11 mouse cellular contexts compared by ENCODE assay signal in the genomic region with DNA sequence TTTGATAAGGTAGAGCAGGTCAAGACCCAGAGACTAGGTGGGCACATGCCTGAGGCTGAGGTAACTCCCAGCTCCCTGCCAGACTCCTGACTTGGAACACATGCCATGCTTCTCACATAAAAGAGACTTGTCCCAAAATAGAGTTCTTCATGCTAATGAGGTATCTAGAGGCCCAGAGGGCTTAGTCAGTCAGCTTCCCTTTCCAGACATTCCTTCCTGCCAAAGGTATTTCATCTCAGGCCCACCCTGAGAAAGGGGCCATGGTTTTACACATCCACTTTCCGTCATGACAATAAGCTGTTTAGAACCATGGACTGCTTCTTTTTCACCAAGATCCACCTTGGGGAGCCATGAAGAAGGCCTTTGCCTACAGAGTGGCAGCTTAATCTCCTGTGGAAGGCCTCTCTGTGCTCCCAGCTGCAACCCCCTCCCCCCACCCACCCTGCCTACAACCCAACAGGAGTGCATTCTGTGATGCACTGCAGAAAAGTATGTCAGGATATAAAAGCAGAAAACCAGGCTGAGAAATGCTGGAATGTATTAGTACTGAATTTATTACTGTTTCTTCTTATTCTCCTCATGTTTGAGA.
DNase-seq lines count a peak whose midpoint lies in the region; ATAC-seq lines count a peak whose summit lies in the region.
"Had no signal": no experiment of that assay in that cellular context is flagged by ENCODE, and none has a peak within 500 bp of the region (broad histone marks: within the 10 kb centered on the region; RNA-seq: fewer than 3 reads in every experiment).

No protein-coding gene starts in this region.

- no peak overlapping the region for H3K9ac ChIP-seq in neural tube, embryonic 13.5 days
- no peak overlapping the region for H3K9ac ChIP-seq in limb, embryonic 12.5 days (replicated peaks)

- peak overlapping the region; percentile 54 for H3K27ac ChIP-seq in neural tube, embryonic 13.5 days (replicated peaks)
- peak overlapping the region; percentile 84 for H3K27ac ChIP-seq in forebrain, embryonic 10.5 days
- peak overlapping the region; percentile 72; the same call in 1 of the 2 replicates for H3K27ac ChIP-seq in limb, embryonic 12.5 days

- H3K36me3 ChIP-seq in neural tube, embryonic 13.5 days: no peaks in the 10 kb centered on the region
- H3K36me3 ChIP-seq in forebrain, embryonic 10.5 days (replicated peaks): peaks cover 10% of the 10 kb centered on the region; the same call in 1 of the 2 replicates
- H3K36me3 ChIP-seq in limb, embryonic 12.5 days: no peaks in the 10 kb centered on the region

- ATAC-seq in neural tube, embryonic 13.5 days (ENCODE audit: low read depth): no peak; the same call in 1 of the 2 replicates
- ATAC-seq in limb, embryonic 12.5 days (ENCODE audit: insufficient number of reproducible peaks, insufficient read depth, low FRiP score, low TSS enrichment, low read depth): no peak

- H3K27me3 ChIP-seq in neural tube, embryonic 13.5 days: no peaks in the 10 kb centered on the region
- H3K27me3 ChIP-seq in forebrain, embryonic 10.5 days (ENCODE audit: poor library complexity, severe bottlenecking): no peaks in the 10 kb centered on the region
- H3K27me3 ChIP-seq in limb, embryonic 12.5 days: no peaks in the 10 kb centered on the region

- H3K4me2 ChIP-seq in neural tube, embryonic 13.5 days: no peak overlapping the region
- H3K4me2 ChIP-seq in limb, embryonic 12.5 days: no peak overlapping the region

- no peaks in the 10 kb centered on the region for H3K9me3 ChIP-seq in neural tube, embryonic 13.5 days
- no peaks in the 10 kb centered on the region for H3K9me3 ChIP-seq in forebrain, embryonic 10.5 days
- H3K9me3 ChIP-seq in limb, embryonic 12.5 days: no peaks in the 10 kb centered on the region

- peaks cover 12% of the 10 kb centered on the region for H3K4me1 ChIP-seq in neural tube, embryonic 13.5 days (replicated peaks)
- H3K4me1 ChIP-seq in forebrain, embryonic 10.5 days: peaks cover 31% of the 10 kb centered on the region
- H3K4me1 ChIP-seq in limb, embryonic 12.5 days (replicated peaks): peaks cover 11% of the 10 kb centered on the region

- WGBS in neural tube, embryonic 13.5 days: 66% methylated on average over 1 of the region's 1 CpGs
- 13% methylated on average over 1 of the region's 1 CpGs for WGBS in forebrain, embryonic 10.5 days
- WGBS in limb, embryonic 12.5 days: 48% methylated on average over 1 of the region's 1 CpGs

- no peak overlapping the region for H3K4me3 ChIP-seq in neural tube, embryonic 13.5 days
- no peak overlapping the region for H3K4me3 ChIP-seq in forebrain, embryonic 10.5 days
- H3K4me3 ChIP-seq in limb, embryonic 12.5 days (replicated peaks): no peak overlapping the region

- DNase-seq in neural tube, embryonic 10.5 days (ENCODE audit: extremely low spot score, low spot score): no peak
- peak; percentile 24 for DNase-seq in forebrain, embryonic 10.5 days (ENCODE audit: extremely low spot score, low spot score)
- no peak for DNase-seq in right cerebral cortex, postnatal 4 days
- DNase-seq in spleen, adult 18-20 months: no peak
- no peak for DNase-seq in left cerebral cortex, postnatal 14 days (ENCODE audit: low spot score in 2 of 2)
- DNase-seq: kidney, postnatal 36 days; left cerebral cortex, postnatal 4 days; lung, postnatal 4 days; thymus, postnatal 36 days had no signal

- intact Hi-C loops in left cerebral cortex, postnatal 14 days (cut with DNase I): no loop called here
